Mouse (Mus musculus) adrenal gland, postnatal 14 days (tissue): ENCODE measurements around the gene Axl. TPM values are rescaled to one million over a fixed set of nuclear protein-coding genes. Genes with fewer than 3 reads are reported as not detected.

ENCODE experiments used
- DNase-seq: peaks from one replicate; pipeline ENCODE4 v3.0.0; 2021; ENCODE audit warnings: mixed read lengths
- long read RNA-seq, 2 experiments: library from polyadenylated mRNA; stranded (forward); transcript quantifications; one replicate each; pipeline ENCODE4 v2.0.0; 2021
- total RNA-seq: library from RNA; stranded (reverse); gene quantifications from 2 replicates; pipeline ENCODE4 v1.2.3, GENCODE M21; 2021

Gene Axl
- total RNA-seq, result 44.8 and 57.9 TPM in 2 replicates
- long read RNA-seq, experiment 1, full-length matches to known transcripts, result 14 of 28 reads
- long read RNA-seq, experiment 1, partial matches to known transcripts, result 7 of 28 reads
- long read RNA-seq, experiment 1, other reads (novel, unspliced or antisense), result 7 of 28 reads
- long read RNA-seq, experiment 2, full-length matches to known transcripts, result 14 of 23 reads
- long read RNA-seq, experiment 2, partial matches to known transcripts, result 4 of 23 reads
- long read RNA-seq, experiment 2, other reads (novel, unspliced or antisense), result 5 of 23 reads

DNA sequence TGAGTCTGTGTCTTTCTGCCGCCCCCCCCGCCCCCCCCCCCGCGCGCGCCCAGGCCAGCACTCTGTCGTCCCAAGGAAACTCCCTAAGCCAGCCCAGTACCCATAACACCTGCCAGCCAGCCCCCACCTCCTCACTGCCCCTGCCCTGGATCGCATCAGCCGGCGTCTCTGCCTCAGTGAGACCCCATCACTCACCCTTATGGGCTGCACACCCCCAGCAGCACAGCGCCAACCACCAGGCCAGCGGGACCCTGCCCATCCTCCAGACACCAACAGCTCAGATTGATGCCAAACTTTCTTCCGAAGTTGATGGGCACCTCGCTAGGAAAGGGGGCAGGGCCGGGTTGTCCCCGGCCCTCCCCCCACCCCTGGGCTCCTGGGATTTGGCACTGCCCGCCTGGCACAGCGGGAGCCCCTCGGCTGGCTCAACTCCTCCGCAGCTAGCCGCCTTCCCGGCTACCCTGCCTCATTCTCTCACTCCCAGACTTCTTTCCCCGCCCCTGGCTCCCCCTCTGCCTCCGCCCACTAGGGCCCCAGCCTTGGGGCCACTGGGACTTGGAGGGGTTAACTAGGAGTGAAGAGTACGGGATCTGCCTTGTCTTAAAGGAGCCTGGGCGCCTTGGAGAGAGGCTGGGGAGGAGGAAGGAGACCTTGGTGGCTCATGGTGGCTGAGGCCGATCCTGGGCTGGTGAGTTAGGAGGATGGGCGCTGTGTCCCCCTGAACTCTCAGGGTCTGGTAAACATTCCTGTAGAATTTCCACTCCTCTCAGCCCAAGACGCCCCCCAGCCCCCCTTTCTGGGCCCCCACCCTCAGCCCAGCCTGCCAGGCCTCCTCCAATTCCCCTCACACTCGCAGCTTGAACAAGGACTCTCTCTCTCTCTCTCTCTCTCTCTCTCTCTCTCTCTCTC lies at the start of gene Axl:
TSS of gene Axl (minus strand) at position 486 of the 909 bp plus-strand sequence.
- peak; percentile 71 for DNase-seq

GRCm38 (mm10) chr7:25835188-25835891 lies 46.8 kb upstream of the Axl start:
- no peak for DNase-seq

- DNase-seq, result no peak
Observed at GRCm38 (mm10) chr7:25831557-25832530, 43.3 kb upstream of the Axl start.

GRCm38 (mm10) chr7:25830251-25830650 lies 41.7 kb upstream of the Axl start:
- no peak for DNase-seq

- DNase-seq, result peak; percentile 76
Observed at GRCm38 (mm10) chr7:25827199-25827598, 38.7 kb upstream of the Axl start.

GRCm38 (mm10) chr7:25826029-25826428 lies 37.5 kb upstream of the Axl start:
- DNase-seq, result no peak

DNA sequence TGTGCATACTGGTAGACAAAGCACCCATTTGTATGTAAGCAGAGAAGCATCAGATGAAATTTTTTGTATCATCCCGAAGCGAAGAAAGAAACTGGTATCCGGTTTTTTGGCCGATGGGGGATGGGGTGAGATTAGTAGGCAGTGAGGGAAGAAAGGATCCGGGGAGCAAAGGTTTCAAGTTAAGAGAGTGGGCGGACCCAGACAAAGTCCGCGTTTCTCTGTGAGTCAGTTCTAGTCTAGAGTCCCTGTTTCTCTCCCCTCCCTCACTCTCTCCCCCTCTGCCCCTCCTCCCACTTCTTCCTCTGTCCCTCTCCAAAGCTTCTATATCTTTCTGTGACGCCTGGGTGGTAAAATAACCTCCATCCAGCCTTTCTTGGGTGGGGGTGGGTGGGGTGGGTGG lies 36.5 kb upstream of the Axl start:
- no peak for DNase-seq

GRCm38 (mm10) chr7:25816241-25816919 lies 27.9 kb upstream of the Axl start, which contains the start of gene Cyp2s1:
Gene Cyp2s1 (minus strand): TSS chr7:25816913.
- peak; percentile 47 for DNase-seq

- no peak for DNase-seq
Observed at GRCm38 (mm10) chr7:25815571-25815970, 27.1 kb upstream of the Axl start.

- DNase-seq, result no peak
Observed at GRCm38 (mm10) chr7:25814711-25815110, 26.2 kb upstream of the Axl start.

GRCm38 (mm10) chr7:25812195-25812594 lies 23.7 kb upstream of the Axl start:
- no peak for DNase-seq

- no peak for DNase-seq
Observed at GRCm38 (mm10) chr7:25811716-25812115, 23.2 kb upstream of the Axl start.

- DNase-seq, result peak; percentile 88
Observed at GRCm38 (mm10) chr7:25805631-25806343, 17.3 kb upstream of the Axl start.

DNA sequence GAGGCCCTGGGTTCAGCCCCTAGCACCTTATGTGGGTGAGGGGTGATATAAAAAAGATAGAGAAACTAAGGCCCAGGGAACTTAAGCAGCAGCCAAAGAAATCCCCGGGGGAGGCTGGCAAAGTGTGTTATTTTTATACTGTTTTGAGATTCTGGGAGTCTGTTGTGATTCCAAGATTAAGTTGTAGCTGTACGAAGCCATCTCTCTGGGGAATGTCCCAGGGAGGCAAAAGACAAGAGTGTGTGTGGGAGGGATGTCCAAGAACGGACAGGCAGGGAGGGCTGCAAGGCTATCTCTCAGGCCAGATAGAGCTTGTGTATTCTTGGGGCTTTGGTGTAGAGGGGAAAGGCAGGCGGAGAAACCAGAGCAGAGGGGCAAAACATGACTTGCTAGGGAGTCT lies 16.3 kb upstream of the Axl start:
- DNase-seq, result no peak

GRCm38 (mm10) chr7:25803460-25803859 lies 15.0 kb upstream of the Axl start:
- DNase-seq, result no peak

DNA sequence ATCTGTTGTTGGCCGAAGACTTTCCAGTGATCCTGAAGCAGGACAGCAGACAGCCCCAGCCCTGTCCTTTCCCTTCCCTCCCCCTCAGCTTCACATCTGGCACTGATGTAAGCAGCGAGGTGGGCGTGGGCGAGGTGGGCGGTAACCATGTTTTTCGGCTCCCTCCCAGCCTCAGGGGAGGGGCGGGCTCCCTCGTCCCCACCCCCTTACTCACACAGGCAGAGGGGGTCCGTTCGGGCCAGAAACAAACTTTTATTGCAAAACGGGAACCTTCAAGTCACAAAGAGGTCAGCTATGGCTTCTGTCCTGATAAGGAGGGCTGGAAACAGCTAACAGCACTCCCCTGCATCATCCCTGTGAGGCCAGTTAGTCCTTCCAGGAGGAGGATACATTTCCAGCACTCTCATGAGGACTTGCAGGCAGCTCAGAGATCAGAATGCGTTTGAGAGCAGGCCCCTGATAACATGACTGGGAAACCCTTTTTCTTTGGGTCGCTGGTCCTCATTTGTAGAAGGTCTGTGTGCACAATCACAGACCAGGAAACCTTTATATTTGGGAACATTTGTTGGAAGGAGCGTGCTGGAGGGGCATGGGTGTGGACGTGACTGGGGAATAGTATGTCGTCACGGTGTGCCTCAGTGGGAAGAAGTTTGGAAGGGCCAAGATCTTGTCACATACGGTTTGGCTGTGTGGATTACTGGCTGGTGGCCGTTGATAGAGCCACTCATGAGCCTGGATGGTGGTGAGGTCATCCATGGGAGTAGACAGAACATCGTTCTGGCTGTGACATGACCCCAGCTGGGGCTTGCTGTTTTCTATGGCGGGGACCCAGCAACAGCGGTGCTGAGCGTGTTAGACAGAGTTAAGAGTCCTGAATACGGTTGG lies 14.0 kb upstream of the Axl start:
- DNase-seq, result peak; percentile 74

DNA sequence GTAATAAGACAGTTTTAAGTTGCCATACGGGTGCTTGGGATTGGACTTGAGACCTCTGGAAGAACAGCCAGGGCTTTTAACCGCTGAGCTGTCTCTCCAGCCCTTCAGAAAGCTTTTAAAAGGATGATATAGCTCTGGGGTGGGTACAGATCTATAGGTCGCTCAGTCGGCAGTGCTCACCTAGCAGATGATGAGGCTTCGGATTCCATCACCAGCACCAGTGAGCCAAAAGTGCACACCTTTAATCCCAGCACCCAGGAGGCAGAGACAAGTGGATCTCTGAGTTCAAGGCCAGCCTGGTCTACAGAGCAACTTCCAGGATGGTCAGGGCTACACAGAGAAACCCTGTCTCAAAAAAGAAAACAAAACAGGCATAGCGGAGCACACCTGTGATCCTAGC lies 12.5 kb upstream of the Axl start:
- no peak for DNase-seq

DNA sequence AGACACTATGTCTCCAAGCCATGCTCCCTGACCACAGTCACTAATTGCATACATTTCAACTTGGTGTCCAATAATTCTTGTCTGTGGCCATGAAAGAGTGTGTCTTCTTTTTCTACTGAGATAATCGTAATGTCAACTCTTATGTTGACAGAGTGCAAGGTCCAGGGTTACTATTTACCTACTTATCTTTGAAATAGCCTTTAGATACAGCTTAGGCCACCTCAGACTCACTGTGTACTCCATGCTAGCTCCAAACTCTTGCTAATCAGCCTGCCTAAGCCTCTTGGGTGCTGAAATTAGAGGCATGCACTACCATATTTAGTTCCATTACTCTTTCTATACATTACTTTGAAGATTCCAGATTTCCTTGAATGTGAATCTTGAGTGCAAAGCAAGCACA lies 10.9 kb upstream of the Axl start:
- DNase-seq, result no peak

DNA sequence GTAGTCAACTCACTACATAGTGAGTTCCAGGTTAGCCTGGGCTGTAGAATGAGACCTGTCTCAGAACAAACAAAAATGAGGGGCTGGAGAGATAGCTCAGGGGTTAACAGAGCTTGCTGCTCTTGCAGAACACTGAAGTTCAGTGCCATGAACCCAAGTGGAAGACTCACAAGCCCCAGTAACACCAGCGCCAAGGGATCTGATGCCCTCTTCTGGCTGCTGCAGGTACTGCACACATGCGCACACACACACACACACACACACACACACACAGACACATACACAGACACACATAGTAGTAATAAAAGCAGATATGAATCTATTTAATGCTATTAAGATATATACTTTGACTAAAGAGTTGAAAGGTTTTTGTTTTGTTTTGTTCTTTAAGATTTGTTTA lies 10.0 kb upstream of the Axl start:
- no peak for DNase-seq
